Mouse (Mus musculus): Measurements from ENCODE around the gene Edem3. TPM values are rescaled to one million over a fixed set of nuclear protein-coding genes. Genes with fewer than 3 reads are reported as not detected.
"Not testable (repeated sequence)": the region's sequence is repeated elsewhere in the genome, so short reads cannot be mapped to it uniquely, and the experiment has no call there.

The Edem3 gene
- polyA plus RNA-seq, 1 experiment from 2014 or later: 5.7 TPM

DNA sequence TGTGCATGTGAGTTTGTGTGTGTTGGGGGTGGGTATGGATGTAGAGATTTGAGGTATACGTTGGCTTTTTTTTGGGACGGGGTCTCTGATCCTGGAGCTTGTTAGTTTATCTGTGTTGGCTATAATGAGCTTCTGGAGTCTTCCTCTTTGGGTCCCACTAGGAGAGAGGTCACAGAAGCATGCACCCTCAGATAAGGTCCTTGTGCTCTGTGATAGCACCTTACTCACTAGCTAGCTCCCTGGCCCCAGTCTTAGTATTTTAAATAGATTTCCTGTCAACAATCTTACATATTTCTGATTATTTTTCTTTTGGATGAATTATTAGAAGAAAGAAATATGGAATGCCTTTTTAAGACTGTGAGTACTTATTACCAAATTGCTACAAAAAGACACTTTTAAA lies 24.1 kb downstream of the Edem3 start:
- Histone ChIP-seq H3K4me1 (ENCODE audit: control insufficient read depth, low read depth, low read length) (no peaks in the 10 kb centered on the region; the same call in 1 of the 2 replicates), H3K36me3 (ENCODE audit: control insufficient read depth, insufficient read depth) (peaks cover 12% of the 10 kb centered on the region), H3K27me3 (ENCODE audit: control insufficient read depth, insufficient read depth, low read depth, low read length) (no peaks in the 10 kb centered on the region), H3K27ac (ENCODE audit: low read length) (no peak overlapping the region), H3K4me3 (ENCODE audit: low read depth, low read length) (no peak overlapping the region), H3K4me2 (ENCODE audit: low read depth, low read length) (no peak overlapping the region), H3K9ac (ENCODE audit: low read depth, low read length) (no peak overlapping the region), H3K9me3 (replicated peaks; ENCODE audit: control insufficient read depth, low read length) (no peaks in the 10 kb centered on the region)
- 32% methylated on average over 2 of the region's 2 CpGs for WGBS (ENCODE audit: insufficient replicate concordance)
- peak; percentile 55; the same call in 1 of the 2 replicates for ATAC-seq (ENCODE audit: low read depth)

GRCm38 (mm10) chr1:151781447-151781846 lies 26.3 kb downstream of the Edem3 start:
- Histone ChIP-seq H3K9me3 (replicated peaks; ENCODE audit: control insufficient read depth, low read length) (no peaks in the 10 kb centered on the region), H3K36me3 (ENCODE audit: control insufficient read depth, insufficient read depth) (peaks cover 19% of the 10 kb centered on the region)

DNA sequence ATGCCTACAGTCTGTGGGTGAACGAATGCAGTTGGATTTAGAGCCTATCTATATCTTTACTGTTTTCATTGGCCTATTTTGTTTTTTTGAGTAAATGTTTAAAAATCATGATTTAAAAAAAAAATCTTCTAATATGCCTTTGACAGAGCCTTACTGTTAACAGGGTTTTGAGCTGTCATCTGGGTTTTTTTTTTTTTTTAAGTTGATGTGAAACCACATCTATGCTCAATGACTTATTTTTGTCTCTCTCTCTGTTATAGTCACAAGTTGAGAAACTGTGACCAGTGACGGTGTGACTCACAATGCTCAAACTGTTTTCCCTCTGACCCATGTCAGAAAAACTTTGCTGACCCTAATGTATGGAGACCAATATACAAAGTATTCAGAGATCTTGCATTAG lies 28.2 kb downstream of the Edem3 start:
- no peaks in the 10 kb centered on the region for H3K9me3 ChIP-seq (replicated peaks; ENCODE audit: control insufficient read depth, low read length)
- H3K4me2 ChIP-seq (ENCODE audit: low read depth, low read length): no peak overlapping the region
- 78% methylated on average over 2 of the region's 2 CpGs for WGBS (ENCODE audit: insufficient replicate concordance)

More at GRCm38 (mm10) chr1:151781447-151781846, 26.3 kb downstream of the Edem3 start:
- no peak for ATAC-seq (ENCODE audit: low read depth)
- no peak overlapping the region for H3K9ac ChIP-seq (ENCODE audit: low read depth, low read length)
- no peak overlapping the region for H3K4me3 ChIP-seq (ENCODE audit: low read depth, low read length)
- H3K4me1 ChIP-seq (ENCODE audit: control insufficient read depth, low read depth, low read length): no peaks in the 10 kb centered on the region; the same call in 1 of the 2 replicates
- WGBS (ENCODE audit: insufficient replicate concordance): 76% methylated on average over 7 of the region's 7 CpGs
- H3K4me2 ChIP-seq (ENCODE audit: low read depth, low read length): no peak overlapping the region
- H3K27ac ChIP-seq (ENCODE audit: low read length): no peak overlapping the region
- H3K27me3 ChIP-seq (ENCODE audit: control insufficient read depth, insufficient read depth, low read depth, low read length): no peaks in the 10 kb centered on the region

GRCm38 (mm10) chr1:151786406-151786805 lies 31.2 kb downstream of the Edem3 start:
- H3K4me2 ChIP-seq (ENCODE audit: low read depth, low read length): no peak overlapping the region
- no peak overlapping the region for H3K4me3 ChIP-seq (ENCODE audit: low read depth, low read length)
- no peak overlapping the region for H3K9ac ChIP-seq (ENCODE audit: low read depth, low read length)
- WGBS (ENCODE audit: insufficient replicate concordance): 86% methylated on average over 5 of the region's 5 CpGs
- H3K27me3 ChIP-seq (ENCODE audit: control insufficient read depth, insufficient read depth, low read depth, low read length): no peaks in the 10 kb centered on the region
- no peaks in the 10 kb centered on the region for H3K9me3 ChIP-seq (replicated peaks; ENCODE audit: control insufficient read depth, low read length)
- H3K27ac ChIP-seq (ENCODE audit: low read length): no peak overlapping the region
- peaks cover 10% of the 10 kb centered on the region for H3K36me3 ChIP-seq (ENCODE audit: control insufficient read depth, insufficient read depth)
- no peak for ATAC-seq (ENCODE audit: low read depth)
- H3K4me1 ChIP-seq (ENCODE audit: control insufficient read depth, low read depth, low read length): no peaks in the 10 kb centered on the region

More for the DNA sequence above, 28.2 kb downstream of the Edem3 start:
- H3K27ac ChIP-seq (ENCODE audit: low read length): no peak overlapping the region
- no peaks in the 10 kb centered on the region; the same call in 1 of the 2 replicates for H3K4me1 ChIP-seq (ENCODE audit: control insufficient read depth, low read depth, low read length)
- H3K27me3 ChIP-seq (ENCODE audit: control insufficient read depth, insufficient read depth, low read depth, low read length): no peaks in the 10 kb centered on the region
- no peak for ATAC-seq (ENCODE audit: low read depth)
- no peak overlapping the region for H3K9ac ChIP-seq (ENCODE audit: low read depth, low read length)
- no peak overlapping the region for H3K4me3 ChIP-seq (ENCODE audit: low read depth, low read length)
- H3K36me3 ChIP-seq (ENCODE audit: control insufficient read depth, insufficient read depth): peaks cover 14% of the 10 kb centered on the region

- Histone ChIP-seq H3K9me3 (replicated peaks; ENCODE audit: control insufficient read depth, low read length) (no peaks in the 10 kb centered on the region), H3K4me1 (ENCODE audit: control insufficient read depth, low read depth, low read length) (no peaks in the 10 kb centered on the region), H3K27me3 (ENCODE audit: control insufficient read depth, insufficient read depth, low read depth, low read length) (no peaks in the 10 kb centered on the region), H3K27ac (ENCODE audit: low read length) (no peak overlapping the region), H3K4me2 (ENCODE audit: low read depth, low read length) (no peak overlapping the region), H3K4me3 (ENCODE audit: low read depth, low read length) (no peak overlapping the region), H3K9ac (ENCODE audit: low read depth, low read length) (no peak overlapping the region), H3K36me3 (ENCODE audit: control insufficient read depth, insufficient read depth) (peaks cover 10% of the 10 kb centered on the region)
- WGBS (ENCODE audit: insufficient replicate concordance): 67% methylated on average over 4 of the region's 4 CpGs
- ATAC-seq (ENCODE audit: low read depth): no peak
Measured at GRCm38 (mm10) chr1:151789136-151789535, 34.0 kb downstream of the Edem3 start.

GRCm38 (mm10) chr1:151792076-151792475 lies 36.9 kb downstream of the Edem3 start:
- H3K4me2 ChIP-seq (ENCODE audit: low read depth, low read length); H3K9ac ChIP-seq (ENCODE audit: low read depth, low read length); H3K27me3 ChIP-seq (ENCODE audit: control insufficient read depth, insufficient read depth, low read depth, low read length); ATAC-seq (ENCODE audit: low read depth); H3K4me1 ChIP-seq (ENCODE audit: control insufficient read depth, low read depth, low read length); H3K36me3 ChIP-seq (ENCODE audit: control insufficient read depth, insufficient read depth); H3K27ac ChIP-seq (ENCODE audit: low read length); H3K4me3 ChIP-seq (ENCODE audit: low read depth, low read length); H3K9me3 ChIP-seq (replicated peaks; ENCODE audit: control insufficient read depth, low read length): not testable (repeated sequence)
- whole genome bisulfite sequencing (ENCODE audit: insufficient replicate concordance): 34% methylated on average over 8 of the region's 8 CpGs

DNA sequence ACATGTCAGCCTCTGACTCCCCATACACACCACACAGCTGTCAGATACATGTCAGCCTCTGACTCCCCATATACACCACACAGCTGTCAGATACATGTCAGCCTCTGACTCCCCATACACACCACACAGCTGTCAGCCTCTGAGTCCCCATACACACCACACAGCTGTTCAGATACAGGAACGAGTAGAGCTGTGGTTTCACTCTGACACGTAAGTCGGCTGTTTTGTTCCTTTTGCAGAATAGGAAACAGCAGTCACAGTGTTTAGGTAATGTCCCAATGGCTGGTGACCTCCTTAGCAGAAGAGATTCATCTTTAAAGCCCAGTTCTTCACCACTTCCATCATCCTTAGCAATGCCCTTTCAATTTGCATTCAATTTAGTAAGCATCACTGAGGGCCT lies 47.6 kb downstream of the Edem3 start:
- not testable (repeated sequence) for ATAC-seq (ENCODE audit: low read depth); H3K4me2 ChIP-seq (ENCODE audit: low read depth, low read length); H3K4me1 ChIP-seq (ENCODE audit: control insufficient read depth, low read depth, low read length); H3K9me3 ChIP-seq (replicated peaks; ENCODE audit: control insufficient read depth, low read length); H3K27ac ChIP-seq (ENCODE audit: low read length); H3K4me3 ChIP-seq (ENCODE audit: low read depth, low read length); H3K27me3 ChIP-seq (ENCODE audit: control insufficient read depth, insufficient read depth, low read depth, low read length); H3K9ac ChIP-seq (ENCODE audit: low read depth, low read length)
- WGBS (ENCODE audit: insufficient replicate concordance): 37% methylated on average over 3 of the region's 3 CpGs
- H3K36me3 ChIP-seq (ENCODE audit: control insufficient read depth, insufficient read depth): peaks cover 22% of the 10 kb centered on the region

DNA sequence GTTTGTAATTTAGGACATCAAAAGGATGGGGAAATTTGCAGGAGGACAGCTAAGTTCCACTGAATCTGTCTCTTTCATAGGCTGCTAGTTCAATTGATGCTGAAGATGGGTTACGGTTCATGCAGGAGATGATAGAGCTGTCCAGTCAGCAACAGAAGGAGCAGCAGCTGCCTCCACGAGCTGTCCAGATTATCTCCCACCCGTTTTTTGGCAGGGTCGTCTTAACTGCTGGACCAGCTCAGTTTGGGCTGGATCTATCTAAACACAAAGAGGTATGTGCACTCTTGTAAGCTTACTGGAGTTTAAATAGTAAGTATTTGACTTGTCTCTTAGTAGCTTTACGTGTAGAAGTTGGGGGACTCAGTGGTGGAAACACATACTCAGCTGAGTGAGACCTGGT lies 52.1 kb downstream of the Edem3 start:
- no peaks in the 10 kb centered on the region for H3K27me3 ChIP-seq (ENCODE audit: control insufficient read depth, insufficient read depth, low read depth, low read length)
- WGBS (ENCODE audit: insufficient replicate concordance): 83% methylated on average over 5 of the region's 5 CpGs
- no peak overlapping the region for H3K4me3 ChIP-seq (ENCODE audit: low read depth, low read length)
- no peak overlapping the region for H3K4me2 ChIP-seq (ENCODE audit: low read depth, low read length)
- no peak overlapping the region for H3K9ac ChIP-seq (ENCODE audit: low read depth, low read length)
- peaks cover 18% of the 10 kb centered on the region for H3K36me3 ChIP-seq (ENCODE audit: control insufficient read depth, insufficient read depth)
- no peaks in the 10 kb centered on the region for H3K4me1 ChIP-seq (ENCODE audit: control insufficient read depth, low read depth, low read length)
- ATAC-seq (ENCODE audit: low read depth): no peak
- no peak overlapping the region for H3K27ac ChIP-seq (ENCODE audit: low read length)
- no peaks in the 10 kb centered on the region for H3K9me3 ChIP-seq (replicated peaks; ENCODE audit: control insufficient read depth, low read length)

- no peak overlapping the region for H3K9ac ChIP-seq (ENCODE audit: low read depth, low read length)
- no peak overlapping the region for H3K4me3 ChIP-seq (ENCODE audit: low read depth, low read length)
- no peak overlapping the region for H3K27ac ChIP-seq (ENCODE audit: low read length)
- H3K27me3 ChIP-seq (ENCODE audit: control insufficient read depth, insufficient read depth, low read depth, low read length): no peaks in the 10 kb centered on the region
- no peaks in the 10 kb centered on the region for H3K9me3 ChIP-seq (replicated peaks; ENCODE audit: control insufficient read depth, low read length)
- peaks cover 18% of the 10 kb centered on the region for H3K36me3 ChIP-seq (ENCODE audit: control insufficient read depth, insufficient read depth)
- H3K4me1 ChIP-seq (ENCODE audit: control insufficient read depth, low read depth, low read length): no peaks in the 10 kb centered on the region
- no peak overlapping the region for H3K4me2 ChIP-seq (ENCODE audit: low read depth, low read length)
- 77% methylated on average over 7 of the region's 7 CpGs for WGBS (ENCODE audit: insufficient replicate concordance)
- no peak for ATAC-seq (ENCODE audit: low read depth)
Measured at GRCm38 (mm10) chr1:151810628-151811421, 55.7 kb downstream of the Edem3 start.

All from liver, embryonic 16.5 days (tissue).